Mouse (Mus musculus) kidney, adult 9 months (tissue): ENCODE measurements around the gene Slc4a3.

Experiments
- DNase-seq: peaks from one replicate; pipeline ENCODE4 v3.0.0; 2022

Slc4a3 gene

DNA sequence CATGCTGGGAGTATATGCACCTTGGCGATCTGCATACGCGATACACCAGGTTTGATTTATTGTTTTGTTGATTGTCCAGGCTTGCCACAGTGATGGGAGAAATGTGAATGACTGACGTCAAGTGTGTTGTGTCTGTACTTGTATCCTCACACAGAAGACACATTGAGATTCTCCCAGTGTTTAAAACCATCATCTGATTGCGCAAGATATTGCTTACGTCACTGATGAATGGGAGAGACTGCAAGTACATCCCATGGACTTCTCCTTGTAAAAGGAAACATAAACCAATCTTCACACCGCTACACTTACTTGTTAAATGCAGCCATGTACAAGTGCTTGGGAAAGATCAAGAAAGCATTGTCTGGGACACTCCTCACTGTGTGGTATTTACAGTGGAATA is 62.2 kb downstream of the Slc4a3 start:
- DNase-seq: no peak

DNA sequence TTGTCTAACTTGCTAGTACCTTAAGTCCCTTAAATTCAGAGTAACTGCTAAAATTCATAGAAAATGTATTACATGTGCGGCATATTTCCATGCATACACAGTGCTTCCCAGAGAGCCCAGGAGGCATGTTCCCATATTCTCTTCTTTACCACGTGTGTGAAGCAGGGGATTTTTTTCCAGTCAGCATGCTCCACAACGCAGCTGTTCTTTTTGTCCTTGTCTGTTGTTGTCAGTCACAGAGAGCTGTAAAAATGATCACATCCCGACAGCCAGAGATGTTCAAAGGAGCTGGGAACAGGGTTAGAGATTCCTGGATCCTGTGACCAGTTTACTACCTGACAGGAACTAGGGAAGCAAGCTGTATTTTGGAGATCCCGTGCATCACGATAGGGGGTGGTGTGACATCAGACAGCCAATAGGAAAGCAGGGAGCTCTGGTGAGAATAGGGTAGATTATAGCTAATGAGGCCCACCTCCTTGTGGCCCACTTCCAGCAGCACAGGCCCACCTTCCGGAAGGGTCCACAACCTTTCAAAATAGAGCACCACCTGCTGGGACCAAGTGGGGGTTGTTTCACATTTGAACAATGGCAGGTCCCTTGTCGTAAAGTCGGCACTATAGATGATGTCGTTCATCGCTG is 62.7 kb downstream of the Slc4a3 start:
- DNase-seq: no peak

DNA sequence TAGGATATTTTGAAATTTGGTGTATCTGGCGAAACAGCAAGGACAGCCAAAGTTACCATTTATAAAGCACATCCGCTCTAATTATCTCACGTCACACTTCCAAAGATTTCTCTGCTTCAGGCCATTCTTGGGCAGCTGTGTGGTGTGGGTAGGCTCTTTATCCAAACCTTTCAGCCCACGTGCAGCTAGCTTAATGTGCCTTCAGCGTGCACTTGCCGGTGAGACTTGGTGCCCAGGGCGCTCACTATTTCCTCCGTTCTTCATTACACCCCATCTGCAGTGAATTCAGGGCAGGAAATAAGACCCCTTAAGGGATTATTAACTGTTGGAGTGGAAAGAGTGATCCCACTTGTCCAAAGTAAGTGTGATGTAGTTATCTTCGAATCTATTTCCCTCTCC is 63.2 kb downstream of the Slc4a3 start:
- no peak for DNase-seq

DNA sequence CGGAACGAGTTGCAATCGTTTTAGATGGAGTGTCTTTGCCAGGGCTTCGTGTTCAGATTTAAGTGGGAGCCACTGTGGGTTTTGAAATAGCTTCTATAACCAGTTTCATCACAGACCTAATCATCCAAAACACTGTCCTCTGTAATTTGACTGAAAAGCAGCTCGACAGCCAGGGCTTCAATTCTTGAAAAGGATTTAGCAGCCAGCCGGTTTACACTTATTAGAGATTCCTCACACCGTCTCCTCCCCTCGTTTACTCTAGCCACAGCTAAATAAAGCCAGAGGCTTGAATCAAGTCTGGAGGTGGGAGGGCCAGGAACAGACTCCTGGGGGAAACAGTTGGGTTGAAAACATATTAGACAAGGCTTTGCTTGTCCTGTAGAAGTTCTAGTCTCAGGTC is 64.5 kb downstream of the Slc4a3 start:
- no peak for DNase-seq
